Comparison of ENCODE assay signal across 8 mouse cellular contexts in the genomic region with DNA sequence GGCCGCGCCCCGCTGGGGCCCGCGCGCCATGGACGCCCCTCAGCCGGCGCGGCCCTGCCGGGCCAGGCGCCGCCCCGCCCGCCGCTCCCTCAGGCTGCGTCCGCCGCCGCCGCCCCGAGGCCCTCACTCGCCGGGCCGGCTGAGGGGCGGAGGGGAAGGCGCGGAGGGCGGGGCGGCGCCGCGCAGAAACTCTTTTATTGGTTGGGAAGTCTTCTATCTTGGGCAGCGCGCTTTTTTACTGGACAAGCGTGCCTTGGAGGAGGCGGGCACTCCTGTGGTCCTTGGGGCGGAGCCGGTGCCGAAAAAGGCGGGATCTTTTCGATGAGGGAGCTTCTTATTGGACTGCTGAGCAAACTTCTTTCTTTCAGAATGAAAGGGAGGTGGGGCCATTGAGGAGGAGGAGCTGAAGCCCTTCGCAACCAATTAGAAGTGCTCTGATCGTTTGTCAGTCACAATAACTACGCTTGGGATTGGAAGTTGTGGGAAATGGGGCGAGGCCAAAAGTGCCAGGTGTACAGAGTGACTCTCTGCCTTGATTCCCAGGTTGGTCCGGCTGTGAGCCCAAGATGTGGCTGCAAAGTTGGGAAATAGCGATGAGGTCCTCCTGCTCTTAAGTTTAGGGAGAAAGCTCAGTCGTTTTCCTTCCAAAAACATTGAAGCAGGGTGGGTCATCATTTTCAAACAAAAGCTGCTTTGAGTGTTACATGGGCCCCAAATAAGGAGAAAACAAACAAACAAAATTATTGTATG. TPM values are rescaled to one million over a fixed set of nuclear protein-coding genes. Genes with fewer than 3 reads are reported as not detected.
A peak's percentile ranks its signal among the peaks of the same experiment; 100 is the strongest.
DNase-seq lines count a peak whose midpoint lies in the region; ATAC-seq and TF ChIP-seq lines count a peak whose summit lies in the region.

Gna12 (minus strand) TSS at position 118 of the 750 bp plus-strand sequence.

- peaks cover 8% of the 10 kb centered on the region; the same call in 1 of the 2 replicates for H3K36me3 ChIP-seq in hindbrain, embryonic 10.5 days
- no peaks in the 10 kb centered on the region for H3K36me3 ChIP-seq in lung, postnatal 0 days (ENCODE audit: insufficient read depth, low read length)

- no peaks in the 10 kb centered on the region for H3K9me3 ChIP-seq in hindbrain, embryonic 10.5 days
- no peaks in the 10 kb centered on the region for H3K9me3 ChIP-seq in lung, postnatal 0 days (ENCODE audit: low read length)

- peak within 1 kb of the TSS; percentile 92 for H3K27ac ChIP-seq in hindbrain, embryonic 10.5 days
- peak within 1 kb of the TSS; percentile 88 for H3K27ac ChIP-seq in lung, postnatal 0 days (ENCODE audit: low read length)

- no peak for TF ChIP-seq EP300 in lung, postnatal 0 days (IDR thresholded peaks at IDR 0.05)

- peak; percentile 99 for DNase-seq in MN1 (ENCODE audit: low spot score)
- DNase-seq in cerebellum, adult 9-10 months: peak; percentile 99
- DNase-seq in hindbrain, embryonic 10.5 days (ENCODE audit: low spot score): peak; percentile 99
- DNase-seq in layer of hippocampus, adult 9-11 months: peak; percentile 99
- peak; percentile 100 for DNase-seq in lung, postnatal 0 days (ENCODE audit: low spot score)
- DNase-seq in ovary, postnatal 14 days (ENCODE audit: low spot score): peak; percentile 91
- peak; percentile 98 for DNase-seq in thymus, postnatal 14 days

- peaks cover 36% of the 10 kb centered on the region for H3K4me1 ChIP-seq in hindbrain, embryonic 10.5 days (replicated peaks)
- peaks cover 18% of the 10 kb centered on the region; the same call in 1 of the 2 replicates for H3K4me1 ChIP-seq in lung, postnatal 0 days (ENCODE audit: insufficient read depth, low read depth, low read length)

- WGBS in hindbrain, embryonic 10.5 days: under 1% methylated on average over 49 of the region's 49 CpGs
- under 1% methylated on average over 41 of the region's 49 CpGs for WGBS in lung, postnatal 0 days

- TF ChIP-seq CTCF in lung, postnatal 0 days (IDR thresholded peaks at IDR 0.05): no peak

- peak within 1 kb of the TSS; percentile 87 for H3K4me3 ChIP-seq in hindbrain, embryonic 10.5 days
- H3K4me3 ChIP-seq in lung, postnatal 0 days (ENCODE audit: low read depth, low read length): peak within 1 kb of the TSS; percentile 78

- peak within 1 kb of the TSS; percentile 78 for H3K9ac ChIP-seq in lung, postnatal 0 days (replicated peaks; ENCODE audit: low read depth)

- H3K27me3 ChIP-seq in hindbrain, embryonic 10.5 days (ENCODE audit: insufficient read depth, poor library complexity, severe bottlenecking): no peaks in the 10 kb centered on the region
- no peaks in the 10 kb centered on the region for H3K27me3 ChIP-seq in lung, postnatal 0 days (replicated peaks; ENCODE audit: insufficient read depth, low read length)

- ATAC-seq in frontal cortex, adult (ENCODE audit: low TSS enrichment): peak; percentile 95
- peak; percentile 98 for ATAC-seq in lung, postnatal 0 days

- H3K4me2 ChIP-seq in lung, postnatal 0 days (replicated peaks; ENCODE audit: low read depth, low read length): peak within 1 kb of the TSS; percentile 92

RNA-seq across cellular contexts. Expression of gene Gna12, which starts in this region (rescaled TPM):
- 9.9 and 11.3 TPM in 2 replicates for polyA plus RNA-seq in hindbrain, embryonic 10.5 days (2016; fragmentation: Nextera tagmentation; extraction: Ambion mirVana)
- polyA plus RNA-seq in lung, postnatal 0 days (2015; fragmentation: Nextera tagmentation; extraction: Ambion mirVana): 25.4 and 32.0 TPM in 2 replicates

Comparison
In these comparisons a context has a peak if more than half of its experiments do, and no peak if none do; other contexts are left out.
1. Peak in every context shown above with its lines: DNase-seq, ATAC-seq, H3K4me3 ChIP-seq and H3K27ac ChIP-seq.